Mouse (Mus musculus) cortical plate, adult 2 months (tissue): ENCODE results near the gene Eya4.

ENCODE experiments used
- CTCF ChIP-seq: fragments of 200-500 bp; IDR thresholded peaks from 2 replicates; pipeline ENCODE4 v1.5.1; 2011; ENCODE audit warnings: mild to moderate bottlenecking, control low read depth, low read length; ENCODE audit not compliant: insufficient read depth; ENCODE audit errors: extremely low read depth
- POLR2A ChIP-seq: fragments of 200-500 bp; IDR thresholded peaks from 2 replicates; pipeline ENCODE4 v1.6.1; 2011; ENCODE audit warnings: mild to moderate bottlenecking, low read length, control low read depth; ENCODE audit not compliant: insufficient read depth; ENCODE audit errors: extremely low read depth

DNA sequence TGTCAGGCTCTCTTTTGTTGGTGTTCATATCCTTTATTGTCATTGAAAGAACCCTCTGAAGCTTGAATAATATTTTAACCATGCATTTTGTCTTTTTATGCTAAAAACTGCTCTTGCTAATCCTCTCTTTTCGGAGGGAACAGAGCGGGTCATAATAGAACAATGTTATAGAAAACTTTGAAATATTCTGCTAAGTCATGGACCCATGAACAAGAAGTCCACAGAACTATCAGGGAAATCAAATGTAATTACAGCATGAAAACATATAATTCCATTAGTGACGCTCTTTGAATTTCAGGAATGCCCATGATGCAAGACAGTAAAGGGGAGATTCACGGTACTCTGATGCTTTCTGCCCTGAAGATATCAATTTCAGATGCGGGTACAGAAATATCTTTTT is 224.1 kb downstream of the Eya4 start:
- TF ChIP-seq POLR2A = no peak
- TF ChIP-seq CTCF = no peak
